In the genomic region with DNA sequence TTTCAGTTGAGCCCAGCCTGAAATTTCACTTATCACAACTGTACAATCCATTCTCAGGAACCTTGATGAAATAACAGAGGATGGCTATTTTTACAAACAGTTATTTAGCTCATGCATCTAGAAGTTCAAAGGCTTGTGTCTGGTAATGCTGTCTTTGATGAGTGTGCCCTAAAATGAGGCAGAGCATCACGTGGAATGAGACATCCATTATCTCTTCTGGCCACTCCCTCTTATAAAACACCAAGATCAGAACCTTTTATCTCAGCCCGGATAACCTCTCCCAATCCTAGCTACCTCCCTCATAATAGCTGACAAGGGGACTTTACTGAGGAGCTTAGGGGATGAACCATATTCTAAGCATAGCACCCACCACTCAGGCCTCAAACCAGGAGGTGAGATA, we compare ENCODE assay signal across 12 mouse cellular contexts. TPM values are rescaled to one million over a fixed set of nuclear protein-coding genes. Genes with fewer than 3 reads are reported as not detected.
DNase-seq lines count a peak whose midpoint lies in the region; ATAC-seq and TF ChIP-seq lines count a peak whose summit lies in the region.
"Had no signal": no experiment of that assay in that cellular context is flagged by ENCODE, and none has a peak within 500 bp of the region (broad histone marks: within the 10 kb centered on the region; RNA-seq: fewer than 3 reads in every experiment).

No protein-coding gene starts in this region.

- 75% methylated on average over 2 of the region's 2 CpGs for WGBS in heart, embryonic 10.5 days
- 47% methylated on average over 2 of the region's 2 CpGs for WGBS in neural tube, embryonic 11.5 days
- 11% methylated on average over 2 of the region's 2 CpGs for WGBS in liver, embryonic 14.5 days (ENCODE audit: insufficient replicate concordance)
- WGBS in stomach, embryonic 16.5 days = 65% methylated on average over 2 of the region's 2 CpGs

- H3K4me3 ChIP-seq in heart, embryonic 10.5 days = no peak overlapping the region
- no peak overlapping the region for H3K4me3 ChIP-seq in neural tube, embryonic 11.5 days (ENCODE audit: low read depth, low read length)
- H3K4me3 ChIP-seq in liver, embryonic 14.5 days (ENCODE audit: insufficient read depth in 1 of 2, low read depth in 2 of 2, low read length in 2 of 2) = peak overlapping the region; percentile 60 to 96
- no peak overlapping the region for H3K4me3 ChIP-seq in stomach, embryonic 16.5 days (replicated peaks; ENCODE audit: low read length)

- no peak for TF ChIP-seq CTCF in liver, embryonic 14.5 days (IDR thresholded peaks at IDR 0.05; ENCODE audit: low read depth)

- no peak for DNase-seq in heart, embryonic 10.5 days (ENCODE audit: low spot score)
- no peak for DNase-seq in heart, postnatal 4 days
- no peak for DNase-seq in neural tube, embryonic 11.5 days (ENCODE audit: low spot score)
- DNase-seq in neural tube, embryonic 10.5 days (ENCODE audit: extremely low spot score, low spot score) = no peak
- DNase-seq in liver, embryonic 14.5 days (ENCODE audit: low read depth in 3 of 3, low spot score in 3 of 3) = peak in 1 of 3 experiments; percentile 37
- DNase-seq in cerebellum, postnatal 14 days = no peak
- no peak for DNase-seq in spleen, postnatal 36 days (ENCODE audit: low spot score in 2 of 2)
- DNase-seq: lung, adult 18-20 months had no signal

- no peaks in the 10 kb centered on the region for H3K36me3 ChIP-seq in heart, embryonic 10.5 days
- no peaks in the 10 kb centered on the region for H3K36me3 ChIP-seq in neural tube, embryonic 11.5 days (ENCODE audit: control insufficient read depth, insufficient read depth, low read length)
- peaks cover 3% of the 10 kb centered on the region; the same call in 1 of the 2 replicates for H3K36me3 ChIP-seq in liver, embryonic 14.5 days (replicated peaks; ENCODE audit: control insufficient read depth, insufficient read depth, low read depth)
- no peaks in the 10 kb centered on the region for H3K36me3 ChIP-seq in stomach, embryonic 16.5 days (ENCODE audit: control insufficient read depth, insufficient read depth, low read length)

- H3K27ac ChIP-seq in heart, embryonic 10.5 days = peak overlapping the region; percentile 56
- no peak overlapping the region for H3K27ac ChIP-seq in neural tube, embryonic 11.5 days (ENCODE audit: low read depth, low read length)
- peak overlapping the region; percentile 83 for H3K27ac ChIP-seq in liver, embryonic 14.5 days
- H3K27ac ChIP-seq in stomach, embryonic 16.5 days (ENCODE audit: low read length) = no peak overlapping the region

- H3K4me2 ChIP-seq in neural tube, embryonic 11.5 days (ENCODE audit: low read depth) = 0 out of 2 replicates have a peak overlapping the region, but pooled peaks have one; percentile 10
- H3K4me2 ChIP-seq in liver, embryonic 14.5 days (ENCODE audit: low read depth) = peak overlapping the region; percentile 96
- H3K4me2 ChIP-seq in stomach, embryonic 16.5 days (ENCODE audit: low read depth, low read length) = 0 out of 2 replicates have a peak overlapping the region, but pooled peaks have one; percentile 36

- peaks cover 26% of the 10 kb centered on the region for H3K27me3 ChIP-seq in heart, embryonic 10.5 days (ENCODE audit: insufficient read depth, poor library complexity, severe bottlenecking)
- H3K27me3 ChIP-seq in neural tube, embryonic 11.5 days (ENCODE audit: control insufficient read depth, insufficient read depth, low read length) = peaks cover 3% of the 10 kb centered on the region; the same call in 1 of the 2 replicates
- no peaks in the 10 kb centered on the region for H3K27me3 ChIP-seq in liver, embryonic 14.5 days (ENCODE audit: control insufficient read depth, insufficient read depth, low read length)
- no peaks in the 10 kb centered on the region for H3K27me3 ChIP-seq in stomach, embryonic 16.5 days (ENCODE audit: control insufficient read depth, insufficient read depth, low read length)

- TF ChIP-seq EP300 in liver, embryonic 14.5 days (IDR thresholded peaks at IDR 0.05; ENCODE audit: low read depth) = peak; percentile 54

- ATAC-seq in neural tube, embryonic 11.5 days (ENCODE audit: insufficient read depth, low FRiP score, low TSS enrichment) = no peak
- ATAC-seq in liver, embryonic 14.5 days (ENCODE audit: insufficient read depth) = no peak
- no peak for ATAC-seq in stomach, embryonic 16.5 days (ENCODE audit: insufficient read depth, low FRiP score)

- H3K9me3 ChIP-seq in heart, embryonic 10.5 days = no peaks in the 10 kb centered on the region
- H3K9me3 ChIP-seq in neural tube, embryonic 11.5 days (ENCODE audit: control insufficient read depth, low read length) = no peaks in the 10 kb centered on the region
- H3K9me3 ChIP-seq in liver, embryonic 14.5 days (ENCODE audit: control insufficient read depth, low read length) = no peaks in the 10 kb centered on the region
- H3K9me3 ChIP-seq in stomach, embryonic 16.5 days (replicated peaks; ENCODE audit: control insufficient read depth, low read length) = no peaks in the 10 kb centered on the region

- no peak overlapping the region for H3K9ac ChIP-seq in neural tube, embryonic 11.5 days (ENCODE audit: low read length)
- peak overlapping the region; percentile 61 for H3K9ac ChIP-seq in liver, embryonic 14.5 days (replicated peaks)
- no peak overlapping the region for H3K9ac ChIP-seq in stomach, embryonic 16.5 days (ENCODE audit: low read length)

- H3K4me1 ChIP-seq in heart, embryonic 10.5 days = peaks cover 44% of the 10 kb centered on the region; the same call in 1 of the 2 replicates
- H3K4me1 ChIP-seq in neural tube, embryonic 11.5 days (ENCODE audit: control insufficient read depth, insufficient read depth, low read length) = peaks cover 2% of the 10 kb centered on the region; the same call in 1 of the 2 replicates
- peaks cover 40 to 67% of the 10 kb centered on the region in 2 experiments for H3K4me1 ChIP-seq in liver, embryonic 14.5 days (replicated peaks; ENCODE audit: control insufficient read depth in 2 of 2, insufficient read depth in 2 of 2, low read length in 1 of 2)
- H3K4me1 ChIP-seq in stomach, embryonic 16.5 days (ENCODE audit: control insufficient read depth, insufficient read depth, low read length) = peaks cover 30% of the 10 kb centered on the region

RNA-seq across cellular contexts. Expression of a gene that starts 3.3 kb away (rescaled TPM):
- polyA plus RNA-seq in heart, embryonic 10.5 days (2016; fragmentation: Nextera tagmentation; extraction: Ambion mirVana) = 17.2 and 19.2 TPM in 2 replicates
- 10 to 100 TPM; 26.7 to 27.3 TPM for total RNA-seq in heart, postnatal 4 days (2021)
- polyA plus RNA-seq in neural tube, embryonic 11.5 days (2014; fragmentation: Nextera tagmentation; extraction: Ambion mirVana) = 18.4 and 21.5 TPM in 2 replicates
- 30.4 and 34.1 TPM in 2 replicates for polyA plus RNA-seq in liver, embryonic 14.5 days (2012; rRNA removed)
- 30.3 and 38.7 TPM in 2 replicates for polyA plus RNA-seq in liver, embryonic 14.5 days (2014; fragmentation: Nextera tagmentation; extraction: Ambion mirVana)
- polyA plus RNA-seq in stomach, embryonic 16.5 days (2015; fragmentation: Nextera tagmentation; extraction: Ambion mirVana) = 42.0 and 56.4 TPM in 2 replicates

RNA-seq across cellular contexts. Expression of a gene that starts 24.2 kb away (rescaled TPM):
- polyA plus RNA-seq in heart, embryonic 10.5 days (2016; fragmentation: Nextera tagmentation; extraction: Ambion mirVana) = not detected in 2 replicates
- not detected for total RNA-seq in heart, postnatal 4 days (2021)
- polyA plus RNA-seq in neural tube, embryonic 11.5 days (2014; fragmentation: Nextera tagmentation; extraction: Ambion mirVana) = 0.91 and 0.99 TPM in 2 replicates
- not detected in 2 replicates for polyA plus RNA-seq in liver, embryonic 14.5 days (2012; rRNA removed)
- polyA plus RNA-seq in liver, embryonic 14.5 days (2014; fragmentation: Nextera tagmentation; extraction: Ambion mirVana) = not detected in 2 replicates
- polyA plus RNA-seq in stomach, embryonic 16.5 days (2015; fragmentation: Nextera tagmentation; extraction: Ambion mirVana) = not detected in 2 replicates
- total RNA-seq: adrenal gland, postnatal 4 days; gastrocnemius, postnatal 4 days; megakaryocyte-erythroid progenitor cell, adult 5-6 weeks had no signal

RNA-seq across cellular contexts. Expression of a gene that starts 56.6 kb away (rescaled TPM):
- polyA plus RNA-seq in heart, embryonic 10.5 days (2016; fragmentation: Nextera tagmentation; extraction: Ambion mirVana) = 32.8 and 34.2 TPM in 2 replicates
- total RNA-seq in heart, postnatal 4 days (2021) = 10 to 100 TPM; 33.5 to 37.6 TPM
- polyA plus RNA-seq in neural tube, embryonic 11.5 days (2014; fragmentation: Nextera tagmentation; extraction: Ambion mirVana) = 39.9 and 41.2 TPM in 2 replicates
- polyA plus RNA-seq in liver, embryonic 14.5 days (2012; rRNA removed) = 14.3 and 18.5 TPM in 2 replicates
- 26.3 and 26.5 TPM in 2 replicates for polyA plus RNA-seq in liver, embryonic 14.5 days (2014; fragmentation: Nextera tagmentation; extraction: Ambion mirVana)
- polyA plus RNA-seq in stomach, embryonic 16.5 days (2015; fragmentation: Nextera tagmentation; extraction: Ambion mirVana) = 42.1 and 43.2 TPM in 2 replicates

Comparison
In these comparisons a context has a peak if more than half of its experiments do, and no peak if none do; other contexts are left out.
1. H3K27ac ChIP-seq: peak in heart, embryonic 10.5 days (single experiment) and liver, embryonic 14.5 days (single experiment); none in neural tube, embryonic 11.5 days (single experiment) and stomach, embryonic 16.5 days (single experiment).
2. H3K4me3 ChIP-seq: peak in liver, embryonic 14.5 days (2 of 2); none in heart, embryonic 10.5 days (single experiment), neural tube, embryonic 11.5 days (single experiment) and stomach, embryonic 16.5 days (single experiment).
3. H3K4me2 ChIP-seq: peak in every context shown above with its lines; median percentile 96 in liver, embryonic 14.5 days; 36 in stomach, embryonic 16.5 days; 10 in neural tube, embryonic 11.5 days.